Mouse (Mus musculus) G1E (cell line): Measurements from ENCODE around the gene Nap1l4. TPM values are rescaled to one million over a fixed set of nuclear protein-coding genes. Genes with fewer than 3 reads are reported as not detected.

Source experiments
- ATAC-seq: 2 replicates; pipeline ENCODE4 v1.8.0; 2016; ENCODE audit warnings: mild to moderate bottlenecking; ENCODE audit not compliant: insufficient number of reproducible peaks, poor library complexity, low FRiP score, severe bottlenecking; ENCODE audit errors: extremely low read depth
- DNase-seq: peaks from one replicate; pipeline ENCODE4 v3.0.0; 2012; ENCODE audit warnings: low spot score
- H3K27me3 ChIP-seq: 2 replicates; pipeline ENCODE4 v1.6.1; 2012; ENCODE audit warnings: mild to moderate bottlenecking, low read length, inconsistent platforms; ENCODE audit not compliant: insufficient read depth
- H3K36me3 ChIP-seq: replicated peaks from 2 replicates; pipeline ENCODE3; 2012; ENCODE audit warnings: mild to moderate bottlenecking, inconsistent platforms
- H3K4me1 ChIP-seq: 2 replicates; pipeline ENCODE4 v1.6.1; 2012; ENCODE audit warnings: low read depth, low read length, inconsistent platforms, mixed read lengths; ENCODE audit not compliant: insufficient read depth
- H3K4me3 ChIP-seq: 2 replicates; pipeline ENCODE4 v1.5.1; 2012; ENCODE audit warnings: low read depth, mild to moderate bottlenecking, inconsistent platforms, low read length, moderate library complexity, mixed read lengths
- H3K9me3 ChIP-seq: replicated peaks from 2 replicates; pipeline ENCODE4 v1.6.1; 2012; ENCODE audit warnings: inconsistent platforms
- CTCF ChIP-seq: IDR thresholded peaks from 2 replicates; pipeline ENCODE4 v1.5.1; 2012; ENCODE audit warnings: low read depth, low read length, inconsistent platforms, mixed read lengths
- GATA1 ChIP-seq: IDR thresholded peaks from 2 replicates; pipeline ENCODE4 v1.6.1; 2012; ENCODE audit warnings: borderline replicate concordance, low read length, inconsistent platforms, mixed read lengths
- GATA2 ChIP-seq: IDR thresholded peaks from 2 replicates; pipeline ENCODE4 v1.6.1; 2012; ENCODE audit warnings: low read depth, low read length, inconsistent platforms, borderline replicate concordance
- POLR2AphosphoS5 ChIP-seq: IDR thresholded peaks from 2 replicates; pipeline ENCODE4 v1.6.1; 2012; ENCODE audit warnings: low read depth, low read length, inconsistent platforms; ENCODE audit not compliant: insufficient replicate concordance
- TAL1 ChIP-seq: conservative IDR thresholded peaks from 2 replicates; pipeline ENCODE4 v1.6.1; 2012; ENCODE audit warnings: low read depth, low read length, inconsistent platforms, mixed read lengths
- polyA plus RNA-seq: library from polyadenylated mRNA; stranded (reverse); fragments of >175 nt; gene quantifications from 2 replicates; pipeline ENCODE4 v1.2.3, GENCODE M21; 2012
- total RNA-seq, 2 experiments: library from RNA; stranded (forward) in 1 of 2; stranded (reverse) in 1 of 2; fragments of 200-1000 nt in 1 of 2; fragments of >200 nt in 1 of 2; fragmentation: Nextera tagmentation in 1 of 2; gene quantifications; 2 replicates each; pipeline ENCODE4 v1.2.3; 2014 to 2017

The Nap1l4 gene
- total and polyA plus RNA-seq, 3 experiments = 84.7 to 158 (median 96.6) TPM

DNA sequence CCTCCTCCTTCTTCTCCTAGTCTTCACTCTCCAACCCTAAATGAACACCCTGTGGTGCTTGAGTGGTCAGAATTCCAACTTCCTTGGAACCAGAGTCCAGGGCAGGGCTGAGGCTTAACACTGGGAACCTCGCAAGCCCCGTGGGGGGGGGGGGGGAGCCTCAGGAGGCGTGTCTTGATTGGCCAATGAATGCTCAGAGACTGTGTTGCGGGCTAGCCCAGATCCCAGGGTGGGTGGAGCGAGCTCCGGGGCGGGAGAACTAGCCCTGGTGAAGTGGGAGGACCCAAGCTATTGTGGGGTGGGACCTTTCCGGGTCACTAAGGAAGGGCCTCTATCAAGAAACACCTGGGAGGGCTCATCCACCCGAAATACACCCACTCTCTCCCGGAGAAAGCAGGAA is 74.1 kb downstream of the Nap1l4 start:
- Histone ChIP-seq H3K36me3 (no peaks in the 10 kb centered on the region), H3K4me3 (no peak overlapping the region), H3K27me3 (peaks cover 60% of the 10 kb centered on the region), H3K9me3 (no peaks in the 10 kb centered on the region), H3K4me1 (peaks cover 24% of the 10 kb centered on the region)
- no peak for TF ChIP-seq POLR2AphosphoS5
- TF ChIP-seq CTCF = no peak
- no peak for TF ChIP-seq TAL1
- no peak for TF ChIP-seq GATA2
- TF ChIP-seq GATA1 = no peak
- DNase-seq (peak; percentile 32), ATAC-seq (0 out of 2 replicates have a peak, but pooled peaks have one; percentile 35)

DNA sequence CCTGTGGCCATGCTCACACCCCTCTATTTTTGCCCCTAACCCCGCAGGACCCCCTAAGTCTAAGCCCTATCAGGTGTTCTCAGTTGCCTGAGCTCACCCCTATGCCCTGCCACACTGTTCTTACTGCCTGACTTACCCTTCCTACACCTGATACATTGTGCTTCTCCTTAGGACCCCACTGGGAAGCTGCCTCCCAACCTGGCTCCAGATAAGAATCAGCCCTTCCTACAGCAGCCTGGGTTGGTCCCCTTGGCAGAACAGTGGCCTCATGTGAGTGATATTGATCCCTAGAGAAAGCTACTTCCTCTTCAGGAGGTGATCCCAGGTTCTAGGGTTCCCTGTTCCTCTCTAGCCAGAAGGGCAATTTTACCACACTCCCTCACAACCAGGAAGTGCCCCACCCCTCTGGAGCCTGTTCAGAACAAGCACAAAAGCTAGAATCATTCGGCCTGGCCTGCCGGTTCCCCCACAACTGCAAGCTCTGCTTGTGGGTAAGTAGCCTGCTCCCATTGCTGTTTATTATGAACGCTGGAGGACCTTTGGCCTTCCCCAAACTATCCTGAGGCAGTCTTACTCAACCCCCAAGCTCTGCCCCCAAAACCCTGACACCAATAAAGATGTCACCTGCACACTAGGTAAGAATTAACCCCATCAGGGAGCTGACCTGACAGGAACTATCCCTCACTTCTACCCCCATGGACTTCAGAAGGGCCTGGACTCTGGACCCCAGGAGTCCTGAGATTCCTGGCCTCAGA is 75.4 kb downstream of the Nap1l4 start, which contains the start of gene Slc22a18:
Gene Slc22a18, plus strand, starts transcription at position 390 of the 755 bp plus-strand sequence.
- Histone ChIP-seq H3K4me3 (peak within 1 kb of the TSS; percentile 53; the same call in 1 of the 2 replicates), H3K9me3 (no peaks in the 10 kb centered on the region), H3K36me3 (no peaks in the 10 kb centered on the region), H3K4me1 (peaks cover 24% of the 10 kb centered on the region), H3K27me3 (peaks cover 60% of the 10 kb centered on the region)
- ATAC-seq (peak; percentile 69), DNase-seq (peak; percentile 73)
- TF ChIP-seq GATA1 (no peak), TAL1 (no peak), CTCF (no peak), POLR2AphosphoS5 (no peak), GATA2 (no peak)

- Histone ChIP-seq H3K27me3 (peaks cover 53% of the 10 kb centered on the region), H3K4me1 (peaks cover 22% of the 10 kb centered on the region), H3K36me3 (no peaks in the 10 kb centered on the region), H3K4me3 (no peak overlapping the region), H3K9me3 (peaks cover 3% of the 10 kb centered on the region)
- TF ChIP-seq TAL1 = no peak
- TF ChIP-seq GATA2 = no peak
- TF ChIP-seq CTCF = peak; percentile 73
- ATAC-seq = no peak
- peak; percentile 55 for DNase-seq
These were observed 79.0 kb downstream of the Nap1l4 start for GRCm38 (mm10) chr7:143469946-143470345.

- Histone ChIP-seq H3K27me3 (peaks cover 45% of the 10 kb centered on the region), H3K9me3 (peaks cover 18% of the 10 kb centered on the region), H3K36me3 (no peaks in the 10 kb centered on the region), H3K4me1 (peaks cover 6% of the 10 kb centered on the region; the same call in 1 of the 2 replicates), H3K4me3 (no peak overlapping the region)
- no peak for TF ChIP-seq GATA1
- no peak for TF ChIP-seq GATA2
- TF ChIP-seq POLR2AphosphoS5 = no peak
- no peak for TF ChIP-seq CTCF
- TF ChIP-seq TAL1 = no peak
- ATAC-seq (no peak), DNase-seq (no peak)
These were observed 81.2 kb downstream of the Nap1l4 start for GRCm38 (mm10) chr7:143467714-143468113.

GRCm38 (mm10) chr7:143466099-143466677 is 82.7 kb downstream of the Nap1l4 start:
- DNase-seq = peak; percentile 34
- peaks cover 38% of the 10 kb centered on the region; the same call in 1 of the 2 replicates for H3K27me3 ChIP-seq
- no peak; the same call in 1 of the 2 replicates for ATAC-seq

DNA sequence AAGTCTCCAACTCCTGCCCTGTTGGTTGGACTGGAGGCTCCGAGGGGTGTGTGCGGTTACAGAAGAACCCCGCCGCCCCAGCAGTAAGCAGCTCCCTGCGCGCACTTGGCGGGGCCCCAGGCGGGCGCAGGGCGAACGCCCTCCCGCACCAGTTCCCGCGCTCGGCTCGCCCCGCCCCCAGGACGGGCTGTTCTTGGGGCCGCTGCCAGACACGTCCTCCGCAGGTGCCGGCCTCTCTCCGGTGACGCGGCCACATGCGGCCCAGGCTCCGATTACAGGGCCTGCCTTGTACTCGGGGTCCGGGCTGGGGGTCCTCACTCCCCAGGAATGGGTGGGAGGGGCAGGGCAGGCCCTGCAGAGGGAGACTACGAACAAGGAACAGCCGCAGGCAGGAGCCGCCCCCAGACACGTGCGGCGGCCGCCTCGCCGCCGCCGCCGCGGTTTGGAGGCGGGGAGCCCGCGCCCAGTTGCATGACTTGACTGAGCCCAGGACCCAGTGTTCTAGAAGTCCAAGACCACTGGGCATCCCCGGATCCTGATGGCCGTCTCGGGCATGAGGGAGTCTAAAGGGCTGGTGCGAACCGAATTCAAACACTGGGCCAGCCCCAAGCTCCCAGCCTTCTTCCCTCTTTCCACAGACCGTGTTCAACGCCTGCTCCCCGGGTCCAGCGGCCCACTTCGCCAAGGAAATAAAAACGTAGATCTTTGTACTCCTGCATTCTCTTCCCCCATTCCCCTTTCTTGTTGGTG is 83.9 kb downstream of the Nap1l4 start:
- DNase-seq (no peak), ATAC-seq (no peak)
- H3K36me3 ChIP-seq = no peaks in the 10 kb centered on the region
- no peak overlapping the region for H3K4me3 ChIP-seq
- TF ChIP-seq GATA1 = no peak
- TF ChIP-seq POLR2AphosphoS5 = no peak
- TF ChIP-seq GATA2 = no peak
- no peak for TF ChIP-seq TAL1
- TF ChIP-seq CTCF = no peak
- H3K4me1 ChIP-seq = peaks cover 6% of the 10 kb centered on the region; the same call in 1 of the 2 replicates
- H3K9me3 ChIP-seq = peaks cover 39% of the 10 kb centered on the region
- H3K27me3 ChIP-seq = peaks cover 31% of the 10 kb centered on the region; the same call in 1 of the 2 replicates

More at GRCm38 (mm10) chr7:143466099-143466677, 82.7 kb downstream of the Nap1l4 start:
- H3K36me3 ChIP-seq = no peaks in the 10 kb centered on the region
- TF ChIP-seq CTCF (peak; percentile 65), TAL1 (no peak)
- H3K9me3 ChIP-seq = peaks cover 27% of the 10 kb centered on the region
- no peak overlapping the region for H3K4me3 ChIP-seq
- peaks cover 6% of the 10 kb centered on the region; the same call in 1 of the 2 replicates for H3K4me1 ChIP-seq
